Mouse (Mus musculus) hindbrain, embryonic 11.5 days (tissue): ENCODE data around the gene Mbd3. TPM values are rescaled to one million over a fixed set of nuclear protein-coding genes. Genes with fewer than 3 reads are reported as not detected.
A peak's percentile ranks its signal among the peaks of the same experiment; 100 is the strongest.

ENCODE experiments used
- ATAC-seq: fragments of 200-750 bp; cut with Nextera tagmentation; 2 replicates; pipeline ENCODE4 v1.8.0; 2017; ENCODE audit warnings: mild to moderate bottlenecking, moderate TSS enrichment, moderate library complexity; ENCODE audit not compliant: low FRiP score
- DNase-seq: peaks from one replicate; pipeline ENCODE4 v3.0.0-alpha.2; 2015; ENCODE audit warnings: low spot score
- H3K27ac ChIP-seq: fragments of 300-500 bp; sonication (generic); 2 replicates; pipeline ENCODE4 v1.5.1; 2014; ENCODE audit warnings: mild to moderate bottlenecking, low read depth, low read length
- H3K27me3 ChIP-seq: fragments of 300-500 bp; sonication (generic); 2 replicates; pipeline ENCODE4 v1.6.1; 2014; ENCODE audit warnings: mild to moderate bottlenecking, low read length, moderate library complexity, mixed read lengths; ENCODE audit not compliant: control insufficient read depth, insufficient read depth
- H3K36me3 ChIP-seq: fragments of 300-500 bp; sonication (generic); 2 replicates; pipeline ENCODE4 v1.6.1; 2014; ENCODE audit warnings: mild to moderate bottlenecking, low read length, moderate library complexity, mixed read lengths; ENCODE audit not compliant: control insufficient read depth, insufficient read depth
- H3K4me1 ChIP-seq: fragments of 300-500 bp; sonication (generic); replicated peaks from 2 replicates; pipeline ENCODE4 v1.6.1; 2014; ENCODE audit warnings: low read length, mixed read lengths; ENCODE audit not compliant: control insufficient read depth, insufficient read depth
- H3K4me2 ChIP-seq: fragments of 300-500 bp; sonication (generic); replicated peaks from 2 replicates; pipeline ENCODE4 v1.6.1; 2014; ENCODE audit warnings: mild to moderate bottlenecking, low read depth, low read length
- H3K4me3 ChIP-seq: fragments of 300-500 bp; sonication (generic); 2 replicates; pipeline ENCODE4 v1.5.1; 2014; ENCODE audit warnings: low read depth, low read length
- H3K9ac ChIP-seq: fragments of 300-500 bp; sonication (generic); 2 replicates; pipeline ENCODE4 v1.6.1; 2014; ENCODE audit warnings: low read depth, low read length
- H3K9me3 ChIP-seq: fragments of 300-500 bp; sonication (generic); 2 replicates; pipeline ENCODE4 v1.6.1; 2016; ENCODE audit warnings: low read length; ENCODE audit not compliant: control insufficient read depth
- WGBS: fragments of 180-500 bp; shearing (Covaris S2); extraction: QIAGEN DNeasy Blood & Tissue Kit; methylation state at CpG from one replicate; pipeline ENCODE4 v1.1.7; 2014; 5-methylcytosine and 5-hydroxymethylcytosine counted together
- polyA plus RNA-seq: library from polyadenylated mRNA; unstranded; fragments of >200 nt; fragmentation: Nextera tagmentation; extraction: Ambion mirVana; gene quantifications from 2 replicates; pipeline ENCODE4 v1.2.1, GENCODE M21; 2014

The Mbd3 gene
- polyA plus RNA-seq, 1 experiment from 2014 or later: 240 TPM

- no peak for ATAC-seq
- no peak overlapping the region for H3K9ac ChIP-seq
- DNase-seq: no peak
- no peaks in the 10 kb centered on the region for H3K36me3 ChIP-seq
- 71% methylated on average over 4 of the region's 4 CpGs for WGBS
- H3K27ac ChIP-seq: no peak overlapping the region
- H3K9me3 ChIP-seq: no peaks in the 10 kb centered on the region
- H3K4me3 ChIP-seq: no peak overlapping the region
- H3K4me2 ChIP-seq: no peak overlapping the region
- no peaks in the 10 kb centered on the region for H3K4me1 ChIP-seq
- H3K27me3 ChIP-seq: peaks cover 3% of the 10 kb centered on the region; the same call in 1 of the 2 replicates
These were observed 38.6 kb upstream of the Mbd3 start for GRCm38 (mm10) chr10:80437973-80438372.

GRCm38 (mm10) chr10:80436276-80436675 lies 36.9 kb upstream of the Mbd3 start:
- H3K27ac ChIP-seq: no peak overlapping the region
- ATAC-seq: no peak
- H3K4me3 ChIP-seq: no peak overlapping the region
- no peaks in the 10 kb centered on the region for H3K9me3 ChIP-seq
- 0 out of 2 replicates have a peak, but pooled peaks cover 2% of the 10 kb centered on the region for H3K4me1 ChIP-seq
- H3K27me3 ChIP-seq: 0 out of 2 replicates have a peak, but pooled peaks cover 2% of the 10 kb centered on the region
- no peak overlapping the region for H3K9ac ChIP-seq
- no peak overlapping the region for H3K4me2 ChIP-seq
- no peaks in the 10 kb centered on the region for H3K36me3 ChIP-seq
- WGBS: 13% methylated on average over 9 of the region's 9 CpGs
- DNase-seq: no peak

- DNase-seq: no peak
- Histone ChIP-seq H3K9me3 (no peaks in the 10 kb centered on the region), H3K27ac (no peak overlapping the region), H3K4me1 (0 out of 2 replicates have a peak, but pooled peaks cover 2% of the 10 kb centered on the region), H3K27me3 (0 out of 2 replicates have a peak, but pooled peaks cover 2% of the 10 kb centered on the region), H3K36me3 (no peaks in the 10 kb centered on the region; the same call in 1 of the 2 replicates), H3K4me2 (no peak overlapping the region), H3K9ac (no peak overlapping the region), H3K4me3 (no peak overlapping the region)
- 50% methylated on average over 7 of the region's 7 CpGs for WGBS
- no peak for ATAC-seq
These were observed 36.4 kb upstream of the Mbd3 start for GRCm38 (mm10) chr10:80435764-80436163.

- no peaks in the 10 kb centered on the region for H3K9me3 ChIP-seq
- ATAC-seq (no peak), DNase-seq (no peak)
- 83% methylated on average over 3 of the region's 3 CpGs for WGBS
- H3K4me1 ChIP-seq: 0 out of 2 replicates have a peak, but pooled peaks cover 2% of the 10 kb centered on the region
- H3K27ac ChIP-seq: no peak overlapping the region
- no peak overlapping the region for H3K4me2 ChIP-seq
- H3K4me3 ChIP-seq: no peak overlapping the region
- 0 out of 2 replicates have a peak, but pooled peaks cover 2% of the 10 kb centered on the region for H3K27me3 ChIP-seq
- peaks cover under 1% of the 10 kb centered on the region for H3K36me3 ChIP-seq
- no peak overlapping the region for H3K9ac ChIP-seq
These were observed 35.5 kb upstream of the Mbd3 start for GRCm38 (mm10) chr10:80434823-80435222.

GRCm38 (mm10) chr10:80434233-80434592 lies 34.9 kb upstream of the Mbd3 start:
- ATAC-seq (no peak; the same call in 1 of the 2 replicates), DNase-seq (no peak)
- no peak overlapping the region for H3K4me2 ChIP-seq
- 10% methylated on average over 8 of the region's 8 CpGs for WGBS
- 0 out of 2 replicates have a peak, but pooled peaks cover 2% of the 10 kb centered on the region for H3K4me1 ChIP-seq
- peak overlapping the region; percentile 98 for H3K4me3 ChIP-seq
- H3K27me3 ChIP-seq: 0 out of 2 replicates have a peak, but pooled peaks cover 2% of the 10 kb centered on the region
- H3K36me3 ChIP-seq: peaks cover 2% of the 10 kb centered on the region
- no peak overlapping the region for H3K27ac ChIP-seq
- H3K9ac ChIP-seq: 0 out of 2 replicates have a peak overlapping the region, but pooled peaks have one; percentile 15
- H3K9me3 ChIP-seq: no peaks in the 10 kb centered on the region

GRCm38 (mm10) chr10:80433513-80434232 lies 34.3 kb upstream of the Mbd3 start, which contains the start of gene Tcf3:
Gene Tcf3, minus strand, starts transcription at chr10:80433647.
- Histone ChIP-seq H3K4me2 (peak within 1 kb of the TSS; percentile 74), H3K36me3 (peaks cover 7% of the 10 kb centered on the region), H3K4me3 (peak within 1 kb of the TSS; percentile 98), H3K9ac (peak within 1 kb of the TSS; percentile 99), H3K9me3 (no peaks in the 10 kb centered on the region), H3K4me1 (0 out of 2 replicates have a peak, but pooled peaks cover 2% of the 10 kb centered on the region), H3K27ac (peak within 1 kb of the TSS; percentile 84), H3K27me3 (0 out of 2 replicates have a peak, but pooled peaks cover 2% of the 10 kb centered on the region)
- WGBS: 0% methylated on average over 41 of the region's 61 CpGs
- DNase-seq (peak; percentile 95), ATAC-seq (peak; percentile 92)

- Histone ChIP-seq H3K9ac (peak overlapping the region; percentile 99), H3K27me3 (0 out of 2 replicates have a peak, but pooled peaks cover 2% of the 10 kb centered on the region), H3K4me1 (0 out of 2 replicates have a peak, but pooled peaks cover 2% of the 10 kb centered on the region), H3K27ac (peak overlapping the region; percentile 84), H3K4me3 (peak overlapping the region; percentile 98), H3K36me3 (peaks cover 11% of the 10 kb centered on the region), H3K9me3 (no peaks in the 10 kb centered on the region), H3K4me2 (peak overlapping the region; percentile 74)
- under 1% methylated on average over 51 of the region's 60 CpGs for WGBS
- DNase-seq: peak; percentile 77
- ATAC-seq: peak; percentile 41; the same call in 1 of the 2 replicates
These were observed 33.7 kb upstream of the Mbd3 start for GRCm38 (mm10) chr10:80432936-80433512.

GRCm38 (mm10) chr10:80432387-80432785 lies 33.0 kb upstream of the Mbd3 start:
- H3K4me2 ChIP-seq: peak overlapping the region; percentile 74
- no peak for DNase-seq
- H3K36me3 ChIP-seq: peaks cover 16% of the 10 kb centered on the region
- H3K4me1 ChIP-seq: 0 out of 2 replicates have a peak, but pooled peaks cover 2% of the 10 kb centered on the region
- 0 out of 2 replicates have a peak, but pooled peaks cover 2% of the 10 kb centered on the region for H3K27me3 ChIP-seq
- WGBS: 0% methylated on average over 4 of the region's 4 CpGs
- ATAC-seq: no peak
- peak overlapping the region; percentile 98 for H3K4me3 ChIP-seq
- H3K27ac ChIP-seq: peak overlapping the region; percentile 84; the same call in 1 of the 2 replicates
- H3K9me3 ChIP-seq: no peaks in the 10 kb centered on the region
- H3K9ac ChIP-seq: peak overlapping the region; percentile 99
